Mouse (Mus musculus) brain, embryonic 14.5 days (tissue): ENCODE measurements around the gene Tnfrsf26.

Experiments
- CTCF ChIP-seq: fragments of 200-500 bp; IDR thresholded peaks from 2 replicates; pipeline ENCODE4 v1.5.1; 2012; ENCODE audit warnings: inconsistent platforms, mild to moderate bottlenecking, moderate library complexity, borderline replicate concordance; ENCODE audit not compliant: insufficient read depth, insufficient read length; ENCODE audit errors: extremely low read depth
- POLR2A ChIP-seq: fragments of 200-500 bp; IDR thresholded peaks from 2 replicates; pipeline ENCODE4 v1.6.1; 2012; ENCODE audit warnings: mild to moderate bottlenecking, inconsistent platforms, borderline replicate concordance; ENCODE audit not compliant: poor library complexity, insufficient read depth, insufficient read length, severe bottlenecking; ENCODE audit errors: extremely low read depth

GRCm38 (mm10) chr7:143660797-143661196 lies 32.3 kb upstream of the Tnfrsf26 start:
- TF ChIP-seq CTCF (no peak), POLR2A (no peak)
